Mouse (Mus musculus): ENCODE data around the gene Wdr93. TPM values are rescaled to one million over a fixed set of nuclear protein-coding genes. Genes with fewer than 3 reads are reported as not detected.

Gene Wdr93
- polyA plus RNA-seq (2012; rRNA removed) = 0.29 and 0.36 TPM in 2 replicates

GRCm38 (mm10) chr7:79742659-79743536 is at the start of gene Wdr93, which contains the start of gene Pex11a:
Wdr93 (plus strand) TSS chr7:79743163.
Pex11a (minus strand) TSS chr7:79743131.

GRCm38 (mm10) chr7:79715187-79715981 is 27.6 kb upstream of the Wdr93 start, which contains the start of gene Kif7:
Kif7 (minus strand) TSS chr7:79715720.

GRCm38 (mm10) chr7:79732622-79733021 is 10.3 kb upstream of the Wdr93 start, which contains the start of gene Plin1:
Plin1 (minus strand) TSS chr7:79732903.

GRCm38 (mm10) chr7:79793688-79794087 is 50.7 kb downstream of the Wdr93 start, which contains the start of gene Mesp1:
Mesp1 (minus strand) TSS chr7:79793788.

GRCm38 (mm10) chr7:79810611-79811506 is 67.9 kb downstream of the Wdr93 start, which contains the start of gene Mesp2:
Mesp2 (plus strand) TSS chr7:79810727.

Other genes starting within 250 kb of the Wdr93 start
- gene Rhcg, start 125.5 kb upstream of the Wdr93 start, polyA plus RNA-seq (2012; rRNA removed) = 1.2 and 5.7 TPM in 2 replicates
- 12.0 and 12.1 TPM in 2 replicates for gene Ticrr, start 83.0 kb upstream of the Wdr93 start, polyA plus RNA-seq (2012; rRNA removed)
- gene Kif7, start 27.4 kb upstream of the Wdr93 start, polyA plus RNA-seq (2012; rRNA removed) = 10.9 and 16.5 TPM in 2 replicates
- 0.09 and 0.13 TPM in 2 replicates for gene Plin1, start 10.3 kb upstream of the Wdr93 start, polyA plus RNA-seq (2012; rRNA removed)
- 7.1 and 10.9 TPM in 2 replicates for gene Pex11a, start within 50 bp of the Wdr93 start, polyA plus RNA-seq (2012; rRNA removed)
- not detected in 2 replicates for gene Mesp1, start 50.6 kb downstream of the Wdr93 start, polyA plus RNA-seq (2012; rRNA removed)
- gene Mesp2, start 67.6 kb downstream of the Wdr93 start, polyA plus RNA-seq (2012; rRNA removed) = 0.30 and 0.37 TPM in 2 replicates
- gene Anpep, start 117.9 kb downstream of the Wdr93 start, polyA plus RNA-seq (2012; rRNA removed) = 5.5 and 7.9 TPM in 2 replicates
- 32.6 and 34.4 TPM in 2 replicates for gene Ap3s2, start 177.5 kb downstream of the Wdr93 start, polyA plus RNA-seq (2012; rRNA removed)
- 13.3 and 13.5 TPM in 2 replicates for gene Arpin, start 192.2 kb downstream of the Wdr93 start, polyA plus RNA-seq (2012; rRNA removed)